7 mouse cellular contexts compared by ENCODE assay signal in genomic region chr8:71511644-71512043, GRCm38 (mm10). TPM values are rescaled to one million over a fixed set of nuclear protein-coding genes. Genes with fewer than 3 reads are reported as not detected.
A peak's percentile ranks its signal among the peaks of the same experiment; 100 is the strongest.
DNase-seq lines count a peak whose midpoint lies in the region; ATAC-seq and TF ChIP-seq lines count a peak whose summit lies in the region.

TSS of gene Plvap (minus strand) at chr8:71511752.

- H3K9me3 ChIP-seq in ES-Bruce4 (replicated peaks; ENCODE audit: control insufficient read depth, insufficient read depth, low read length, poor library complexity, severe bottlenecking): no peaks in the 10 kb centered on the region
- no peaks in the 10 kb centered on the region for H3K9me3 ChIP-seq in heart, embryonic 10.5 days
- H3K9me3 ChIP-seq in kidney, embryonic 15.5 days (replicated peaks): no peaks in the 10 kb centered on the region

- no peaks in the 10 kb centered on the region for H3K27me3 ChIP-seq in ES-Bruce4 (ENCODE audit: control insufficient read depth, insufficient read depth, low read length, poor library complexity, severe bottlenecking)
- H3K27me3 ChIP-seq in heart, embryonic 10.5 days (ENCODE audit: insufficient read depth, poor library complexity, severe bottlenecking): peaks cover 53% of the 10 kb centered on the region
- H3K27me3 ChIP-seq in kidney, embryonic 15.5 days: peaks cover 37% of the 10 kb centered on the region

- H3K4me2 ChIP-seq in kidney, embryonic 15.5 days: peak within 1 kb of the TSS; percentile 46

- TF ChIP-seq POLR2A in ES-Bruce4 (IDR thresholded peaks at IDR 0.05; ENCODE audit: insufficient read depth, low read length): no peak

- no peak for TF ChIP-seq CTCF in ES-Bruce4 (IDR thresholded peaks at IDR 0.05; ENCODE audit: low read depth, low read length)

- 21% methylated on average over 14 of the region's 14 CpGs for WGBS in heart, embryonic 10.5 days
- WGBS in kidney, embryonic 15.5 days: 24% methylated on average over 14 of the region's 14 CpGs

- ATAC-seq in kidney, embryonic 15.5 days (replicated peaks; ENCODE audit: low FRiP score): peak; percentile 24; the same call in 1 of the 2 replicates

- peaks cover 2% of the 10 kb centered on the region for H3K4me1 ChIP-seq in ES-Bruce4 (ENCODE audit: control insufficient read depth, insufficient read depth, low read length)
- peaks cover 31% of the 10 kb centered on the region for H3K4me1 ChIP-seq in heart, embryonic 10.5 days
- peaks cover 24% of the 10 kb centered on the region for H3K4me1 ChIP-seq in kidney, embryonic 15.5 days

- no peak for TF ChIP-seq EP300 in ES-Bruce4 (IDR thresholded peaks at IDR 0.05; ENCODE audit: insufficient read depth, low read depth, low read length)

- peak; percentile 59 for DNase-seq in adrenal gland, adult 2 months
- DNase-seq in heart, embryonic 10.5 days (ENCODE audit: low spot score): peak; percentile 83
- peak; percentile 82 for DNase-seq in lung, postnatal 10 days
- no peak for DNase-seq in cerebellum, adult 8-10 months
- DNase-seq in cerebellum, adult 11 months: no peak

- H3K4me3 ChIP-seq in ES-Bruce4 (ENCODE audit: low read depth, low read length): peak within 1 kb of the TSS; percentile 40
- peak within 1 kb of the TSS; percentile 53 for H3K4me3 ChIP-seq in heart, embryonic 10.5 days
- peak within 1 kb of the TSS; percentile 29 for H3K4me3 ChIP-seq in kidney, embryonic 15.5 days (replicated peaks)

- H3K27ac ChIP-seq in ES-Bruce4 (ENCODE audit: insufficient read depth, low read length): no peak within 1 kb of the TSS
- H3K27ac ChIP-seq in heart, embryonic 10.5 days: peak within 1 kb of the TSS; percentile 74
- H3K27ac ChIP-seq in kidney, embryonic 15.5 days: peak within 1 kb of the TSS; percentile 24; the same call in 1 of the 2 replicates

- H3K9ac ChIP-seq in ES-Bruce4 (ENCODE audit: low read depth, poor library complexity, severe bottlenecking): peak within 1 kb of the TSS; percentile 15; the same call in 1 of the 2 replicates
- H3K9ac ChIP-seq in kidney, embryonic 15.5 days: no peak within 1 kb of the TSS

- no peaks in the 10 kb centered on the region for H3K36me3 ChIP-seq in ES-Bruce4 (ENCODE audit: control insufficient read depth, insufficient read depth, low read length, poor library complexity, severe bottlenecking)
- no peaks in the 10 kb centered on the region for H3K36me3 ChIP-seq in heart, embryonic 10.5 days
- no peaks in the 10 kb centered on the region for H3K36me3 ChIP-seq in kidney, embryonic 15.5 days

RNA-seq across cellular contexts. Expression of gene Plvap, which starts in this region (rescaled TPM):
- polyA plus RNA-seq in ES-Bruce4 (2011; ENCODE audit: insufficient read depth, insufficient read length, low read depth, missing spikeins): 4.0 and 4.4 TPM in 2 replicates
- total RNA-seq in adrenal gland, adult 2 months (2021): 100 to 1,000 TPM; 198 to 219 TPM
- 559 and 580 TPM in 2 replicates for polyA plus RNA-seq in adrenal gland, adult 2 months (2012; rRNA removed)
- polyA plus RNA-seq in heart, embryonic 10.5 days (2016; fragmentation: Nextera tagmentation; extraction: Ambion mirVana): 174 and 198 TPM in 2 replicates
- polyA plus RNA-seq in kidney, embryonic 15.5 days (2015; fragmentation: Nextera tagmentation; extraction: Ambion mirVana): 136 and 143 TPM in 2 replicates

Comparison
In these comparisons a context has a peak if more than half of its experiments do, and no peak if none do; other contexts are left out.
1. RNA of gene Plvap (polyA plus RNA-seq): 559 to 580 TPM in adrenal gland, adult 2 months, 174 to 198 TPM in heart, embryonic 10.5 days and 136 to 143 TPM in kidney, embryonic 15.5 days; 4.0 to 4.4 TPM in ES-Bruce4; every median in the first group is over 10 times any median in the second.
2. DNase-seq: peak in adrenal gland, adult 2 months (single experiment), heart, embryonic 10.5 days (single experiment) and lung, postnatal 10 days (single experiment); none in cerebellum, adult 8-10 months (single experiment) and cerebellum, adult 11 months (single experiment).
3. Peak in every context shown above with its lines, with median percentiles within 50 percentile points of each other: H3K4me3 ChIP-seq.